Mouse (Mus musculus) lung, postnatal 10 days (tissue): ENCODE measurements around the gene Magi2.
"Not testable (repeated sequence)": the region's sequence is repeated elsewhere in the genome, so short reads cannot be mapped to it uniquely, and the experiment has no call there.

ENCODE experiments used
- DNase-seq: peaks from one replicate; pipeline ENCODE4 v3.0.0; 2021

The Magi2 gene

GRCm38 (mm10) chr5:20723226-20723625 is 1496.4 kb downstream of the Magi2 start:
- not testable (repeated sequence) for DNase-seq

GRCm38 (mm10) chr5:20738795-20739194 is 1512.0 kb downstream of the Magi2 start:
- no peak for DNase-seq

GRCm38 (mm10) chr5:20741193-20741592 is 1514.4 kb downstream of the Magi2 start:
- DNase-seq: no peak

GRCm38 (mm10) chr5:20741936-20742335 is 1515.1 kb downstream of the Magi2 start:
- no peak for DNase-seq

GRCm38 (mm10) chr5:20748142-20748541 is 1521.3 kb downstream of the Magi2 start:
- DNase-seq: no peak

- DNase-seq: no peak
Measured at GRCm38 (mm10) chr5:20748856-20749255, 1522.0 kb downstream of the Magi2 start.

GRCm38 (mm10) chr5:20749535-20749934 is 1522.7 kb downstream of the Magi2 start:
- DNase-seq: no peak

- no peak for DNase-seq
Measured at GRCm38 (mm10) chr5:20751000-20751399, 1524.2 kb downstream of the Magi2 start.

GRCm38 (mm10) chr5:20751696-20752095 is 1524.9 kb downstream of the Magi2 start:
- DNase-seq: peak; percentile 31

GRCm38 (mm10) chr5:20753096-20753495 is 1526.3 kb downstream of the Magi2 start:
- DNase-seq: no peak

- DNase-seq: no peak
Measured at GRCm38 (mm10) chr5:20753963-20754362, 1527.1 kb downstream of the Magi2 start.
